Mouse (Mus musculus) bone marrow macrophage, adult 2 months (primary cell): ENCODE measurements around the gene Tshz2.

Experiments used
- CTCF ChIP-seq: IDR thresholded peaks from 2 replicates; pipeline ENCODE4 v1.5.1; 2012; ENCODE audit warnings: low read depth, mild to moderate bottlenecking, low read length, moderate library complexity
- POLR2A ChIP-seq: IDR thresholded peaks from 2 replicates; pipeline ENCODE4 v1.6.1; 2012; ENCODE audit warnings: mild to moderate bottlenecking, low read depth, low read length, borderline replicate concordance

GRCm38 (mm10) chr2:169952981-169953380, 320.2 kb downstream of the Tshz2 start:
- TF ChIP-seq CTCF: no peak
- TF ChIP-seq POLR2A: no peak
